Mouse (Mus musculus) left cerebral cortex, adult 11 months (tissue): ENCODE results near the gene Wnt9b.
A peak's percentile ranks its signal among the peaks of the same experiment; 100 is the strongest.
"Not testable (repeated sequence)": the region's sequence is repeated elsewhere in the genome, so short reads cannot be mapped to it uniquely, and the experiment has no call there.

ENCODE experiments used
- DNase-seq: peaks from one replicate; pipeline ENCODE4 v3.0.0; 2022; ENCODE audit warnings: low spot score

Wnt9b gene

GRCm38 (mm10) chr11:103749306-103750089 is at the start of gene Wnt9b:
TSS of gene Wnt9b (minus strand) at chr11:103749821.
- DNase-seq, result no peak

- no peak for DNase-seq
These were observed 40.3 kb upstream of the Wnt9b start for GRCm38 (mm10) chr11:103789951-103790350.

GRCm38 (mm10) chr11:103780152-103780551 is 30.5 kb upstream of the Wnt9b start:
- no peak for DNase-seq

GRCm38 (mm10) chr11:103774228-103774530 is 24.6 kb upstream of the Wnt9b start:
- no peak for DNase-seq

- no peak for DNase-seq
These were observed 24.0 kb upstream of the Wnt9b start, which contains the start of gene Wnt3 for GRCm38 (mm10) chr11:103773387-103774227. TSS of gene Wnt3 (plus strand) at chr11:103774150.

- DNase-seq, result no peak
These were observed 23.1 kb upstream of the Wnt9b start for GRCm38 (mm10) chr11:103772505-103773386.

- no peak for DNase-seq
These were observed 21.7 kb upstream of the Wnt9b start for GRCm38 (mm10) chr11:103771160-103771817.

- no peak for DNase-seq
These were observed 16.0 kb upstream of the Wnt9b start for GRCm38 (mm10) chr11:103765556-103766011.

GRCm38 (mm10) chr11:103764601-103765000 is 15.0 kb upstream of the Wnt9b start:
- no peak for DNase-seq

- DNase-seq, result peak; percentile 49
These were observed 14.0 kb upstream of the Wnt9b start for GRCm38 (mm10) chr11:103763410-103764163.

GRCm38 (mm10) chr11:103760891-103761290 is 11.3 kb upstream of the Wnt9b start:
- DNase-seq, result not testable (repeated sequence)

- no peak for DNase-seq
These were observed 10.5 kb upstream of the Wnt9b start for GRCm38 (mm10) chr11:103760101-103760500.

- no peak for DNase-seq
These were observed 9.1 kb upstream of the Wnt9b start for GRCm38 (mm10) chr11:103758706-103759105.

- DNase-seq, result no peak
These were observed 8.4 kb upstream of the Wnt9b start for GRCm38 (mm10) chr11:103758054-103758453.

- DNase-seq, result no peak
These were observed 991 bp upstream of the Wnt9b start for GRCm38 (mm10) chr11:103750612-103751011.

GRCm38 (mm10) chr11:103735046-103735781 is 14.4 kb downstream of the Wnt9b start:
- no peak for DNase-seq

GRCm38 (mm10) chr11:103734411-103735045 is 15.1 kb downstream of the Wnt9b start:
- DNase-seq, result no peak

GRCm38 (mm10) chr11:103733961-103734360 is 15.7 kb downstream of the Wnt9b start:
- DNase-seq, result no peak

- DNase-seq, result no peak
These were observed 16.6 kb downstream of the Wnt9b start for GRCm38 (mm10) chr11:103733069-103733468.

- no peak for DNase-seq
These were observed 17.3 kb downstream of the Wnt9b start for GRCm38 (mm10) chr11:103732306-103732705.
